Mouse (Mus musculus) liver, embryonic 13.5 days (tissue): ENCODE measurements around the gene Abca1. TPM values are rescaled to one million over a fixed set of nuclear protein-coding genes. Genes with fewer than 3 reads are reported as not detected.

Experiments used
- ATAC-seq: fragments of 200-750 bp; cut with Nextera tagmentation; 2 replicates; pipeline ENCODE4 v1.8.0; 2017; ENCODE audit warnings: low read depth, mild to moderate bottlenecking, moderate number of reproducible peaks, moderate library complexity
- DNase-seq: peaks from one replicate; pipeline ENCODE4 v3.0.0; 2022
- H3K27ac ChIP-seq: fragments of 300-500 bp; sonication (generic); 2 replicates; pipeline ENCODE4 v1.5.1; 2015; ENCODE audit warnings: moderate library complexity, mild to moderate bottlenecking, inconsistent platforms
- H3K27me3 ChIP-seq: fragments of 300-500 bp; sonication (generic); 2 replicates; pipeline ENCODE4 v1.6.1; 2015; ENCODE audit warnings: mild to moderate bottlenecking, inconsistent platforms
- H3K36me3 ChIP-seq: fragments of 300-500 bp; sonication (generic); 2 replicates; pipeline ENCODE4 v1.6.1; 2015; ENCODE audit warnings: mild to moderate bottlenecking, inconsistent platforms
- H3K4me1 ChIP-seq: fragments of 300-500 bp; sonication (generic); replicated peaks from 2 replicates; pipeline ENCODE4 v1.6.1; 2015; ENCODE audit warnings: inconsistent platforms
- H3K4me2 ChIP-seq: fragments of 300-500 bp; sonication (generic); 2 replicates; pipeline ENCODE4 v1.6.1; 2015; ENCODE audit warnings: inconsistent platforms, mild to moderate bottlenecking, moderate library complexity
- H3K4me3 ChIP-seq: fragments of 300-500 bp; sonication (generic); replicated peaks from 2 replicates; pipeline ENCODE4 v1.5.1; 2015; ENCODE audit warnings: mild to moderate bottlenecking, inconsistent platforms
- H3K9ac ChIP-seq: fragments of 300-500 bp; sonication (generic); 2 replicates; pipeline ENCODE4 v1.6.1; 2015; ENCODE audit warnings: mild to moderate bottlenecking, inconsistent platforms
- H3K9me3 ChIP-seq: fragments of 300-500 bp; sonication (generic); replicated peaks from 2 replicates; pipeline ENCODE4 v1.6.1; 2016; ENCODE audit warnings: inconsistent platforms
- WGBS: fragments of 180-500 bp; shearing (Covaris S2); methylation state at CpG from one replicate; pipeline ENCODE4 v1.1.7; 2015; ENCODE audit not compliant: insufficient replicate concordance; 5-methylcytosine and 5-hydroxymethylcytosine counted together
- polyA plus RNA-seq: library from polyadenylated mRNA; unstranded; fragments of >200 nt; fragmentation: Nextera tagmentation; extraction: Ambion mirVana; gene quantifications from 2 replicates; pipeline ENCODE4 v1.2.1, GENCODE M21; 2015

Abca1 gene
- polyA plus RNA-seq, 1 experiment from 2014 or later = 6.5 TPM

- WGBS = 65% methylated on average over 5 of the region's 5 CpGs
- Histone ChIP-seq H3K36me3 (no peaks in the 10 kb centered on the region), H3K9me3 (no peaks in the 10 kb centered on the region), H3K4me1 (peaks cover 56% of the 10 kb centered on the region), H3K27ac (no peak overlapping the region), H3K9ac (no peak overlapping the region), H3K27me3 (no peaks in the 10 kb centered on the region), H3K4me3 (no peak overlapping the region), H3K4me2 (no peak overlapping the region)
- ATAC-seq (no peak), DNase-seq (no peak)
Observed at GRCm38 (mm10) chr4:53149644-53150043, 10.1 kb downstream of the Abca1 start.

DNA sequence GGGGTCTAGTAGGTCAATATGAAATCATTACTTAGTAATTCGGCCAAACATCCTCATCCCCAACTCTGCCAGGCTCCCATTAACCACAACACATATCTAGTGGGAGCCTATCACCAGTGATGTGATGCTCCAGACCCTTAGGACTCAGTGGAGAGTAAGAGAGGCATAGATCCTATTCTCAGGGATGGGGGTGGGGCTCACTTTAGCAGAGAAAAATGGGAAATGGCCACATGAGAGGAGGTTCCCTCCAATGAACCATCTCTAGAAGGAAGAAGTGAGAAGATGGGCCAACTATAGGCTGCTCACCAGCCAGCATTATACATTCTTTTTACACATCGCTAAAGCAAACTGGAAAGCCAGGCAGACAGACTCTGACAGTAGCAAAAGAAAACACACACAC lies 10.9 kb downstream of the Abca1 start:
- DNase-seq (no peak), ATAC-seq (no peak)
- H3K4me2 ChIP-seq = no peak overlapping the region
- no peak overlapping the region for H3K27ac ChIP-seq
- no peaks in the 10 kb centered on the region for H3K27me3 ChIP-seq
- H3K9ac ChIP-seq = no peak overlapping the region
- H3K9me3 ChIP-seq = no peaks in the 10 kb centered on the region
- 63% methylated on average over 2 of the region's 2 CpGs for WGBS
- no peak overlapping the region for H3K4me3 ChIP-seq
- no peaks in the 10 kb centered on the region for H3K36me3 ChIP-seq
- peaks cover 57% of the 10 kb centered on the region for H3K4me1 ChIP-seq

DNA sequence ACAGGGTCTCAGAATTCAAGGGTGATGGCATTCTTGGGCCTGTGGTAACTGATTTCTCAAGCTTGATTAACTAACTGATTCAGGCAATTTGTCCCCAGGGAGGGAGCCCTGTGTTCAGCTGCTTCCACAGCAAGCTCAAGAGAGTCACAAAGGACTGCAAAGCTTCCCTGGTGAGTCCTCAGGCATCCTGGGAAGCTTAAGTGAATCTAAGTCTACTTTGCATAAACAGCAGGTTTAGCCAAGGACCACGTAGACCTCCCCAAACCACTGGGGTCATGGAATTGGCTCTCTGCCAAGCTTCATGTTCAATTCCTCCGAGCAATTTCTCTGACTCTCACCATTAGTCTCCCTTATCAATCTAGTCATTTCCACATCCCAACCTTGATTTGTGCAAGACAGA lies 12.2 kb downstream of the Abca1 start:
- Histone ChIP-seq H3K27ac (peak overlapping the region; percentile 14; the same call in 1 of the 2 replicates), H3K9me3 (no peaks in the 10 kb centered on the region), H3K4me3 (no peak overlapping the region), H3K4me2 (no peak overlapping the region), H3K27me3 (no peaks in the 10 kb centered on the region), H3K36me3 (no peaks in the 10 kb centered on the region), H3K4me1 (peaks cover 48% of the 10 kb centered on the region), H3K9ac (no peak overlapping the region)
- 46% methylated on average over 2 of the region's 2 CpGs for WGBS
- DNase-seq (no peak), ATAC-seq (no peak)

- 59% methylated on average over 4 of the region's 4 CpGs for WGBS
- Histone ChIP-seq H3K27ac (peak overlapping the region; percentile 14), H3K4me2 (no peak overlapping the region), H3K27me3 (no peaks in the 10 kb centered on the region), H3K4me1 (peaks cover 44% of the 10 kb centered on the region), H3K9me3 (no peaks in the 10 kb centered on the region), H3K4me3 (no peak overlapping the region), H3K9ac (no peak overlapping the region), H3K36me3 (no peaks in the 10 kb centered on the region)
- DNase-seq (no peak), ATAC-seq (no peak)
Observed at GRCm38 (mm10) chr4:53147046-53147445, 12.6 kb downstream of the Abca1 start.

DNA sequence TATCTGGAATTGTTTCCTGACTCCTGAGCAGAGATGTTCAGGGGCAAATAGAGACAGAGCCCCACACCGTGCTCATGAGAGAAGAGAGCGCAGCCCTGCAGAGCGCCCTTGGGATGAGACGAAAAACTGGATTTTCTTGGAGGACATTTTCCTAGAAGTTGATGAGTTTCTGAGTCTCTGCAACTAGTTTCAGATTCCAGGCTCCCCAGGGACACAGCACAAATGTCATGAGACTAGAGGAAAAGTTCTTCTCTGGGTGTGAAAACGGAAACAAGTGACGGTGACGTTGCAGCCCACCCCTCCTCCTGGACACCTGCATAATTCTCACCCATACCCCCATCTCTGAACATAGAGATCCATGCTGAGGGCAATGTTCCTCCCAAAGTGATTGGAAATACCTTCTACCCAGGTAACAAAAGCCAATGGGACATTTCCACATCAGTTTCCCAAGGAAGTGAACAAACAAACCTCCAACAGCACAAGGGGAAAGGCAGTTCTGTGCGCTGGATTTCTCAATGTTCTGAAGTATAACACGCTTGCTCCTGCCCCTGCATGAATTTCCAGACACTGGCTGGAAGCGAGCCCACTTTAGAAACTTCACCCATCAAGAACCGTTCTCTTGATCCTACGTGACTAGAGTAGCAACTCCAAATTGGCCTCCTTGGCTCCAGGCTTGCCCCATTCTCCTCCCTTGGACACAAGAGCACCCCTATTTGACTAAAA lies 13.3 kb downstream of the Abca1 start:
- peaks cover 41% of the 10 kb centered on the region for H3K4me1 ChIP-seq
- no peak overlapping the region for H3K4me3 ChIP-seq
- no peaks in the 10 kb centered on the region for H3K27me3 ChIP-seq
- H3K9me3 ChIP-seq = no peaks in the 10 kb centered on the region
- DNase-seq = no peak
- peak overlapping the region; percentile 47 for H3K27ac ChIP-seq
- no peak overlapping the region for H3K4me2 ChIP-seq
- no peaks in the 10 kb centered on the region for H3K36me3 ChIP-seq
- 78% methylated on average over 12 of the region's 12 CpGs for WGBS
- no peak overlapping the region for H3K9ac ChIP-seq
- ATAC-seq = no peak

DNA sequence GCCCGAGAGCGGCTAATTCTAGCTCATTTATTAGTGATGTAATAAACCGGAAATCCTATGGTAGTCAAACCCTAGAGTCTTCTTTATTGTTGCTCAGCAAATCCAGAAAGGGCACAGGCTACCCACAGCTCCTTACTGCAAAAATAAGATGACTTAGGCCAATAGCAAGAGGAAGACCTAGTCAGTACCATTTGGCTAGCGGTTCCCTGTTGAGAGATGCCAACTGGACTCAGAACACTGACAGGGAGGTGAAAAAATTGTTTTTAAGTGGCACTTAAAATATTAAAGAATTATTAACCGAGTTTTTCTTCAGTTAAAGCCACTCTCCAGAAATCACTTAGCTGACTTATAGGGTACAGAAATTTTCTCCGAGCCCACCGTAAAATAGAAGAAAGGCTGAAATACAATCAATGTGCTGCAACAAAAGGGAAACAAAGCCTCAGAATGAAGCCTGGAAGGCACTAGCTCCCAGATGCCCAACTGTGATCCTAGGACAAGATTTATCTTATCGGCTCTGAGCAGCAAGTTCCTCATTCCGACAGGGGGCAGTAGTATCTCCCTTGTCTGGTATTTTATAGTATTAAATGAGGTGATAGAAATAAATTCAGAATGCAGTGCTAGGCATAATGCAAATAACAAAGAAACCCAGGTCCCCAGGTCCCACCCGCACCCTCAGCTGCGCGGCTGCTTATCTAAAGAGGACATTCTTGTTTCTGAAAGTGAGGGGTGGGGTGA lies 14.1 kb downstream of the Abca1 start:
- no peak for ATAC-seq
- no peak for DNase-seq
- H3K27me3 ChIP-seq = no peaks in the 10 kb centered on the region
- H3K9ac ChIP-seq = no peak overlapping the region
- H3K9me3 ChIP-seq = no peaks in the 10 kb centered on the region
- H3K4me3 ChIP-seq = no peak overlapping the region
- H3K36me3 ChIP-seq = no peaks in the 10 kb centered on the region
- no peak overlapping the region for H3K4me2 ChIP-seq
- H3K4me1 ChIP-seq = peaks cover 36% of the 10 kb centered on the region
- no peak overlapping the region for H3K27ac ChIP-seq
- 58% methylated on average over 12 of the region's 12 CpGs for WGBS

GRCm38 (mm10) chr4:53144571-53144970 lies 15.1 kb downstream of the Abca1 start:
- ATAC-seq (no peak), DNase-seq (no peak)
- 0 out of 2 replicates have a peak, but pooled peaks cover 3% of the 10 kb centered on the region for H3K27me3 ChIP-seq
- peak overlapping the region; percentile 21; the same call in 1 of the 2 replicates for H3K4me2 ChIP-seq
- H3K4me3 ChIP-seq = no peak overlapping the region
- H3K36me3 ChIP-seq = no peaks in the 10 kb centered on the region
- H3K4me1 ChIP-seq = peaks cover 40% of the 10 kb centered on the region
- H3K27ac ChIP-seq = peak overlapping the region; percentile 37; the same call in 1 of the 2 replicates
- H3K9ac ChIP-seq = no peak overlapping the region
- 76% methylated on average over 10 of the region's 10 CpGs for WGBS
- H3K9me3 ChIP-seq = no peaks in the 10 kb centered on the region

- Histone ChIP-seq H3K9ac (peak overlapping the region; percentile 56; the same call in 1 of the 2 replicates), H3K4me1 (peaks cover 41% of the 10 kb centered on the region), H3K27ac (peak overlapping the region; percentile 70), H3K4me2 (peak overlapping the region; percentile 21; the same call in 1 of the 2 replicates), H3K9me3 (no peaks in the 10 kb centered on the region), H3K27me3 (0 out of 2 replicates have a peak, but pooled peaks cover 3% of the 10 kb centered on the region), H3K4me3 (peak overlapping the region; percentile 50), H3K36me3 (no peaks in the 10 kb centered on the region)
- ATAC-seq (peak; percentile 69), DNase-seq (no peak)
- 63% methylated on average over 8 of the region's 8 CpGs for WGBS
Observed at GRCm38 (mm10) chr4:53144021-53144420, 15.7 kb downstream of the Abca1 start.

DNA sequence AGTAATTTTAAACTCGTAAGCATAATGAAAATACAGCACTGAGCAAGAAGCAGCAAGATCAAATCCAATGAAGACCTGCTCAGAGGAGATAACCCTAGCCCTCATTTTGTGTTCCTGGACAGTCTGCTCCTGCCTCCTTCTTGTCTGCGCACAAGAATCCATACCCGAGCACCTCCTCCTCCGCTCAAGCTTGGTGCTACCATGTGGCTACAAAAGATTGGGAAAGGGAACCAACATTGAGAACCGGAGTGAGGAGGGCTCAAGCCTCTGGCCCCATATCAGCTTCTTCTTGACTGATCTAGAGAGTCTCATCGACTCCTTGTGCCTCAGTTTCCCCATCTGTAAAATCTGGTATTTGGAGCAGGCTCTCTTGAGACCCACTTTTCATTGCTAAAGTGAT lies 19.0 kb downstream of the Abca1 start:
- Histone ChIP-seq H3K4me3 (0 out of 2 replicates have a peak overlapping the region, but pooled peaks have one; percentile 7), H3K4me2 (peak overlapping the region; percentile 41), H3K9ac (no peak overlapping the region), H3K27ac (peak overlapping the region; percentile 74; the same call in 1 of the 2 replicates), H3K36me3 (no peaks in the 10 kb centered on the region), H3K9me3 (no peaks in the 10 kb centered on the region), H3K27me3 (0 out of 2 replicates have a peak, but pooled peaks cover 3% of the 10 kb centered on the region), H3K4me1 (peaks cover 51% of the 10 kb centered on the region)
- WGBS = 77% methylated on average over 6 of the region's 6 CpGs
- DNase-seq (no peak), ATAC-seq (no peak)

DNA sequence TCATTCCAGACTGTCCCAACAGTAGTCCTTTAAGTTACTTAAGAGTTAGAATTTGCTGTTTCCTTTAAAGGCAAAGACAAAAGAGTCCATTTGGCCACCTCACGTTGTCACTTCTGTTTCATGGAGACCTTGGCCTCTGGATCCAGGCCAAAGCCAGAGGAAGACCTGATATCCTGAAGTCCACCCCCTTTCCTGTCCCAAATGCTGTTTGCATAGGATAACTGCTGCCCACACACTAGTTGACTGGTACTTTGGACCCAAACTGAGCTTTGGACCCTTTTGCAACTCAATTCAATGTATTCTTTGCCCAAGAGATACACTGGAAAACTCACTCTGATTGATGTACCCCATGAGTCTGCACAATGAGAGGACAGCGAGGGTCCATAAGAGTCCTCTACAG lies 20.2 kb downstream of the Abca1 start:
- DNase-seq = no peak
- H3K4me1 ChIP-seq = peaks cover 44% of the 10 kb centered on the region
- peak; percentile 56 for ATAC-seq
- H3K4me2 ChIP-seq = peak overlapping the region; percentile 41
- H3K36me3 ChIP-seq = no peaks in the 10 kb centered on the region
- H3K4me3 ChIP-seq = no peak overlapping the region
- H3K9ac ChIP-seq = no peak overlapping the region
- peak overlapping the region; percentile 74 for H3K27ac ChIP-seq
- 60% methylated on average over 2 of the region's 2 CpGs for WGBS
- no peaks in the 10 kb centered on the region for H3K9me3 ChIP-seq
- 0 out of 2 replicates have a peak, but pooled peaks cover 3% of the 10 kb centered on the region for H3K27me3 ChIP-seq

GRCm38 (mm10) chr4:53138974-53139373 lies 20.7 kb downstream of the Abca1 start:
- 6% methylated on average over 3 of the region's 3 CpGs for WGBS
- H3K9me3 ChIP-seq = no peaks in the 10 kb centered on the region
- no peak overlapping the region for H3K9ac ChIP-seq
- 0 out of 2 replicates have a peak, but pooled peaks cover 3% of the 10 kb centered on the region for H3K27me3 ChIP-seq
- H3K4me2 ChIP-seq = peak overlapping the region; percentile 28
- DNase-seq = no peak
- peaks cover 43% of the 10 kb centered on the region for H3K4me1 ChIP-seq
- H3K27ac ChIP-seq = peak overlapping the region; percentile 74
- ATAC-seq = peak; percentile 81
- H3K4me3 ChIP-seq = no peak overlapping the region; the same call in 1 of the 2 replicates
- no peaks in the 10 kb centered on the region for H3K36me3 ChIP-seq
